8 mouse cellular contexts compared by ENCODE assay signal in the genomic region with DNA sequence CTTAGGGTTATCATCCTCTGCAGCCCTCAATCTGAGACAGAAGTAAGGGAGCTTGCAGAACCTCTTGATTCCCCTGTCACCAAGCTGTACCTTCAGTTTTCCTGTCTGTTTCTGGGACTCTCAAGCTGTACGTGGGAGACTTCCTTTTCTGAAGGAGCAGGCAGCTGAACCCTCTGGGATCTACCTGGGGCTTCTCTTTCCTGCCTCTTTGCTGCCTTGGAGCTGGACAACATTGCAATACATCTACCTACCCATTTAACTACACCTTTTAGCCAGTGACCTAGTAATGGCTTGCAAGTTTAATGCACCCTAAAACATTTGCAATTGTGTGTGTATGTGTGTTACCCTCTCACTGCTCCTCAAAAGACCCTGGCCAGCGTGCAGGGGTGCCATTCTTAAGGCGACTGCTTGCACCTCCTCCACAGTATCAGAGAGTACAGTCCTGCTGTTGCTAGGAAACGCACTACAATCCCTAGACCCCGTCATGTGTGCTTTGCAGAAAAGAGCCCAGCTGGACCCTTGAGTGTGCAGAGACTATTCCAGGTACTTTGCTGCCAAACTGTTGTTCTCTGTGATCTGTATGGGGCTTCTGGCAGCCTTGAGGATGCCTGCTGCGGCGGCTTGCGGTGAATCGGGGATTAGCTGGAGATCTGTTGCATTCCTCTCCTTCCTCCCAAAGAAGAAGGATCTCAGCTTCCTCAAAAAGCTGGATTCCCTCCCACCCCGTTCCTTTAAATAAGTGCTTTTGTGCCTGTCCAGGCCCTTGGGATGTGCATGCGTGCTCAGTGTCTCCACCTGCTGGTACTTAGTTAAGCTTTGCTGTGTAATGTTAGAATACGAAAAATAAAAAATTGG. TPM values are rescaled to one million over a fixed set of nuclear protein-coding genes. Genes with fewer than 3 reads are reported as not detected.
DNase-seq lines count a peak whose midpoint lies in the region; ATAC-seq lines count a peak whose summit lies in the region.

No protein-coding gene starts in this region.

- H3K4me2 ChIP-seq in embryonic facial prominence, embryonic 13.5 days: peak overlapping the region; percentile 44
- peak overlapping the region; percentile 55 for H3K4me2 ChIP-seq in heart, embryonic 11.5 days
- H3K4me2 ChIP-seq in kidney, embryonic 15.5 days: peak overlapping the region; percentile 51
- peak overlapping the region; percentile 47 for H3K4me2 ChIP-seq in limb, embryonic 12.5 days
- peak overlapping the region; percentile 32 for H3K4me2 ChIP-seq in neural tube, embryonic 11.5 days (ENCODE audit: low read depth)

- 11% methylated on average over 12 of the region's 12 CpGs for WGBS in embryonic facial prominence, embryonic 13.5 days
- 15% methylated on average over 12 of the region's 12 CpGs for WGBS in heart, embryonic 11.5 days (ENCODE audit: insufficient replicate concordance)
- WGBS in kidney, embryonic 15.5 days: 15% methylated on average over 12 of the region's 12 CpGs
- 22% methylated on average over 12 of the region's 12 CpGs for WGBS in limb, embryonic 12.5 days
- 26% methylated on average over 12 of the region's 12 CpGs for WGBS in neural tube, embryonic 11.5 days

- ATAC-seq in embryonic facial prominence, embryonic 13.5 days (ENCODE audit: insufficient number of reproducible peaks, insufficient read depth, low FRiP score, low TSS enrichment, low read depth): no peak
- ATAC-seq in heart, embryonic 11.5 days (replicated peaks; ENCODE audit: insufficient number of reproducible peaks, low FRiP score, low TSS enrichment): no peak
- ATAC-seq in kidney, embryonic 15.5 days (replicated peaks; ENCODE audit: low FRiP score): peak; percentile 46; the same call in 1 of the 2 replicates
- peak; percentile 71; the same call in 1 of the 2 replicates for ATAC-seq in limb, embryonic 12.5 days (ENCODE audit: insufficient number of reproducible peaks, insufficient read depth, low FRiP score, low TSS enrichment, low read depth)
- ATAC-seq in neural tube, embryonic 11.5 days (ENCODE audit: insufficient read depth, low FRiP score, low TSS enrichment): peak; percentile 61; the same call in 1 of the 2 replicates

- H3K4me3 ChIP-seq in embryonic facial prominence, embryonic 13.5 days: peak overlapping the region; percentile 14
- H3K4me3 ChIP-seq in heart, embryonic 11.5 days (ENCODE audit: low read depth, low read length): no peak overlapping the region
- peak overlapping the region; percentile 17 for H3K4me3 ChIP-seq in kidney, embryonic 15.5 days (replicated peaks)
- no peak overlapping the region for H3K4me3 ChIP-seq in limb, embryonic 12.5 days (replicated peaks)
- H3K4me3 ChIP-seq in neural tube, embryonic 11.5 days (ENCODE audit: low read depth, low read length): no peak overlapping the region; the same call in 1 of the 2 replicates

- H3K4me1 ChIP-seq in embryonic facial prominence, embryonic 13.5 days: peaks cover 8% of the 10 kb centered on the region
- peaks cover 9% of the 10 kb centered on the region; the same call in 1 of the 2 replicates for H3K4me1 ChIP-seq in heart, embryonic 11.5 days (ENCODE audit: control insufficient read depth, insufficient read depth, low read length)
- peaks cover 4% of the 10 kb centered on the region for H3K4me1 ChIP-seq in kidney, embryonic 15.5 days
- peaks cover 7% of the 10 kb centered on the region; the same call in 1 of the 2 replicates for H3K4me1 ChIP-seq in limb, embryonic 12.5 days (replicated peaks)
- peaks cover 5% of the 10 kb centered on the region; the same call in 1 of the 2 replicates for H3K4me1 ChIP-seq in neural tube, embryonic 11.5 days (ENCODE audit: control insufficient read depth, insufficient read depth, low read length)

- H3K9ac ChIP-seq in embryonic facial prominence, embryonic 13.5 days: peak overlapping the region; percentile 28; the same call in 1 of the 2 replicates
- H3K9ac ChIP-seq in heart, embryonic 11.5 days (ENCODE audit: low read depth, low read length): no peak overlapping the region
- no peak overlapping the region for H3K9ac ChIP-seq in kidney, embryonic 15.5 days
- no peak overlapping the region for H3K9ac ChIP-seq in limb, embryonic 12.5 days (replicated peaks)
- H3K9ac ChIP-seq in neural tube, embryonic 11.5 days (ENCODE audit: low read length): peak overlapping the region; percentile 42

- no peaks in the 10 kb centered on the region for H3K9me3 ChIP-seq in embryonic facial prominence, embryonic 13.5 days
- no peaks in the 10 kb centered on the region for H3K9me3 ChIP-seq in heart, embryonic 11.5 days (replicated peaks; ENCODE audit: control insufficient read depth, low read length)
- H3K9me3 ChIP-seq in kidney, embryonic 15.5 days (replicated peaks): no peaks in the 10 kb centered on the region
- H3K9me3 ChIP-seq in limb, embryonic 12.5 days: no peaks in the 10 kb centered on the region
- no peaks in the 10 kb centered on the region for H3K9me3 ChIP-seq in neural tube, embryonic 11.5 days (ENCODE audit: control insufficient read depth, low read length)

- DNase-seq in 416B (ENCODE audit: low read depth): peak; percentile 39
- peak; percentile 11 for DNase-seq in adrenal gland, postnatal 25 days
- DNase-seq in neural tube, embryonic 11.5 days (ENCODE audit: low spot score): peak; percentile 60
- DNase-seq in spleen, postnatal 4 days (ENCODE audit: low spot score in 2 of 2): no peak

- H3K36me3 ChIP-seq in embryonic facial prominence, embryonic 13.5 days: no peaks in the 10 kb centered on the region
- H3K36me3 ChIP-seq in heart, embryonic 11.5 days (ENCODE audit: control insufficient read depth, insufficient read depth, low read length): no peaks in the 10 kb centered on the region
- H3K36me3 ChIP-seq in kidney, embryonic 15.5 days: no peaks in the 10 kb centered on the region
- H3K36me3 ChIP-seq in limb, embryonic 12.5 days: no peaks in the 10 kb centered on the region
- no peaks in the 10 kb centered on the region for H3K36me3 ChIP-seq in neural tube, embryonic 11.5 days (ENCODE audit: control insufficient read depth, insufficient read depth, low read length)

- H3K27ac ChIP-seq in embryonic facial prominence, embryonic 13.5 days: no peak overlapping the region; the same call in 1 of the 2 replicates
- H3K27ac ChIP-seq in heart, embryonic 11.5 days (ENCODE audit: low read depth, low read length): no peak overlapping the region
- no peak overlapping the region for H3K27ac ChIP-seq in kidney, embryonic 15.5 days
- no peak overlapping the region for H3K27ac ChIP-seq in limb, embryonic 12.5 days
- H3K27ac ChIP-seq in neural tube, embryonic 11.5 days (ENCODE audit: low read depth, low read length): no peak overlapping the region

- no peaks in the 10 kb centered on the region for H3K27me3 ChIP-seq in embryonic facial prominence, embryonic 13.5 days
- no peaks in the 10 kb centered on the region for H3K27me3 ChIP-seq in heart, embryonic 11.5 days (ENCODE audit: control insufficient read depth, insufficient read depth, low read length)
- no peaks in the 10 kb centered on the region for H3K27me3 ChIP-seq in kidney, embryonic 15.5 days
- H3K27me3 ChIP-seq in limb, embryonic 12.5 days: no peaks in the 10 kb centered on the region
- H3K27me3 ChIP-seq in neural tube, embryonic 11.5 days (ENCODE audit: control insufficient read depth, insufficient read depth, low read length): no peaks in the 10 kb centered on the region

RNA-seq across cellular contexts. Expression of gene Slc25a26, which starts 35.9 kb away (rescaled TPM):
- 12.8 and 18.8 TPM in 2 replicates for total RNA-seq in adrenal gland, postnatal 25 days (2021)
- 8.1 and 8.7 TPM in 2 replicates for polyA plus RNA-seq in embryonic facial prominence, embryonic 13.5 days (2015; fragmentation: Nextera tagmentation; extraction: Ambion mirVana)
- 10.7 TPM in 2 replicates for polyA plus RNA-seq in heart, embryonic 11.5 days (2014; fragmentation: Nextera tagmentation; extraction: Ambion mirVana)
- 10.9 and 11.4 TPM in 2 replicates for polyA plus RNA-seq in kidney, embryonic 15.5 days (2015; fragmentation: Nextera tagmentation; extraction: Ambion mirVana)
- polyA plus RNA-seq in limb, embryonic 12.5 days (2016; fragmentation: Nextera tagmentation; extraction: Ambion mirVana): 8.1 and 8.4 TPM in 2 replicates
- 7.6 and 8.2 TPM in 2 replicates for polyA plus RNA-seq in neural tube, embryonic 11.5 days (2014; fragmentation: Nextera tagmentation; extraction: Ambion mirVana)

Comparison
In these comparisons a context has a peak if more than half of its experiments do, and no peak if none do; other contexts are left out.
1. DNase-seq: peak in 416B (single experiment), adrenal gland, postnatal 25 days (single experiment) and neural tube, embryonic 11.5 days (single experiment); none in spleen, postnatal 4 days (0 of 2).
2. ATAC-seq: peak in kidney, embryonic 15.5 days (single experiment), limb, embryonic 12.5 days (single experiment) and neural tube, embryonic 11.5 days (single experiment); none in embryonic facial prominence, embryonic 13.5 days (single experiment) and heart, embryonic 11.5 days (single experiment).
3. H3K4me3 ChIP-seq: peak in embryonic facial prominence, embryonic 13.5 days (single experiment) and kidney, embryonic 15.5 days (single experiment); none in heart, embryonic 11.5 days (single experiment), limb, embryonic 12.5 days (single experiment) and neural tube, embryonic 11.5 days (single experiment).
4. H3K9ac ChIP-seq: peak in embryonic facial prominence, embryonic 13.5 days (single experiment) and neural tube, embryonic 11.5 days (single experiment); none in heart, embryonic 11.5 days (single experiment), kidney, embryonic 15.5 days (single experiment) and limb, embryonic 12.5 days (single experiment).
5. Peak in every context shown above with its lines, with median percentiles within 50 percentile points of each other: H3K4me2 ChIP-seq.